Mouse (Mus musculus) inflammation-experienced regulatory T-cells, adult 6 months (primary cell): ENCODE measurements around the gene Dnase1l1. TPM values are rescaled to one million over a fixed set of nuclear protein-coding genes. Genes with fewer than 3 reads are reported as not detected.

Source experiments
- ATAC-seq: one replicate; pipeline ENCODE4 v1.8.0; 2017
- polyA plus RNA-seq, 3 experiments: library from polyadenylated mRNA; unstranded; fragments of 100-300 nt; shearing (Covaris generic); gene quantifications; one replicate each; pipeline ENCODE4 v1.2.1; 2017

Gene Dnase1l1
- 10 to 100 TPM; 17.0 to 35.0 (median 23.7) TPM for polyA plus RNA-seq

GRCm38 (mm10) chrX:74281732-74282394 lies at the start of gene Dnase1l1, which contains the start of gene Taz:
Dnase1l1 (minus strand) TSS chrX:74282337.
Taz (plus strand) TSS chrX:74281912.
- peak; percentile 64 for ATAC-seq

GRCm38 (mm10) chrX:74330166-74330930 lies 48.2 kb upstream of the Dnase1l1 start:
- ATAC-seq: no peak

DNA sequence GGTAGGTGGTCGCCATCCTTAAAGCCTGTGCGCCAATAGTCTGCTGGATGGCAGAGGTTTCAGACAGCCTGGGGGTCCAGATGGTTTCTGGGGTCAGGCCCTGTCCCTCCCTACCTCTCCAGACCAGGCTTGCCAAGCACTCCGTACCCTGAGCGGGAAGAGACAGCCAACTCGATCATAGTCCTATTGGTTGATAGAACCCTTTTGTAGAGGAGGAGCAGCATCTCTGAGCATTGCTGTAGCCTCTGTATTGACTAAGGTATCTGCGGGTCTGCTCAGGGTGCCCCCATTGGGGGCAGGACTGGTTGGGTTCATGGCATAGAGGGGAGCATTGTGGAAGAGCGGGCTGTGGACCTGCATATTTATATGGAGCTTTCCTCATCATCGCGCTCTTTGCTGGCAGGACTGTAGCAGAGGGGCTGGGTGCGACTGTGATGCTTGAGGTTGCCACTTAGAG lies 47.1 kb upstream of the Dnase1l1 start:
- no peak for ATAC-seq

GRCm38 (mm10) chrX:74328725-74329161 lies 46.6 kb upstream of the Dnase1l1 start, which contains the start of gene Plxna3:
Plxna3 (plus strand) TSS chrX:74329066.
- ATAC-seq: peak; percentile 73

- peak; percentile 99 for ATAC-seq
These were observed 30.7 kb upstream of the Dnase1l1 start, which contains the start of gene Fam50a for GRCm38 (mm10) chrX:74312540-74313464. Fam50a (plus strand) TSS chrX:74313033.

DNA sequence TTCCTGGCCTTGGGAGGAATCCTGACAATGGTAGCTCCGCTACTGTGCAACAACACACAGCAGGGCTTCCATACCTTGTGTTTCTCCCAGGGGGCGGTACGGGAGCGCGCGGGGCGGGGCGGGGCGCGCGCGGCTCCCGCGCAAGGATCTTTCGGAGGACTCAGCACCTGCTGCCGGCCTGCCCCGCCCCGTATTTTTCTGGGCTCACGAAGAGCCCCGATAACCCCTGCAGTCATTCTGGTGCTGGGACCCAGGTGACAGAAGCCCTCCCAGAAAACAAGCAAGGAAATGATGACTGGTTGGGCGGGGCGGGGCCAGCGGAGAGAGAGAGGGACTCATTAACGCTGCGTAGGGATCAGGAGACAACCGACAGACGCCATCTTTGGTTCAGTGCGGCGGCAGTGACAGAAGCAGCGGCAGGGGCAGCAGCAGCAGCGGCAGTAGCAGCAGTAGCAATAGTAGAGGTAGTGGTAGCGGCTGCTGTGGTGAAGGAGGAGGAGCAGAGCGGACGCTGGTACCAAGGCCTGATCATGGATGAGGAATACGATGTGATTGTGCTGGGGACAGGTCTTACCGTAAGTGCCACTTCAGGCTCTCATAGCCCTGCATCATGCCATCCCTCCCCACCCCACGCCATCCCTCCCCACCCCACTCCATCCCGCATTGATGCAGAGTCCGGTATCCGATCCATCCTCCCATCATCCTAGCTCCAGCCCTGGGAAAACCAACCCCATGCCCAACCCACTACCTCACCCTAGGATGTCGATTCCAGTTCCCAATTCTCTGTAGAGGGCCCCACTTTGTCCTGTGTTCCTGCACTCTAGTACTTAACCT lies 22.9 kb upstream of the Dnase1l1 start, which contains the start of gene Gdi1:
Gdi1 (plus strand) TSS at position 132 of the 834 bp plus-strand sequence.
- peak; percentile 84 for ATAC-seq

DNA sequence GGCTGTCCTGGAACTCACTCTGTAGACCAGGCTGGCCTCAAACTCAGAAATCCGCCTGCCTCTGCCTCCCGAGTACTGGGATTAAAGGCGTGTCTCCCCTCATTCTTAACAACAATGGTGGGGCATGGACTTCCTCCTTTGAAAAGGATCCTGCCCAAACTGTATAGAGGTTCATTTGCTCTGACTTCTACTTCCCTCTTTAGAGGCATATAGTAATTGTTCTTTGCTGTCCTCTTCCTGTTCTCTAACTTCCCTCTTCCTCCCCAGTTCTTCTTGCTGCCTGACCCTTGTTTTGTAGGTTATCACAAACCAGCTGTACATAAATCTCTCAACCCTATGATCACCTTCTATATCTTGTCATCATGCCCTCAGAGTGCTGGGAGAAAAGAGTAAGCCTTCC lies 17.6 kb upstream of the Dnase1l1 start:
- no peak for ATAC-seq

GRCm38 (mm10) chrX:74298348-74298747 lies 16.2 kb upstream of the Dnase1l1 start:
- ATAC-seq: no peak

DNA sequence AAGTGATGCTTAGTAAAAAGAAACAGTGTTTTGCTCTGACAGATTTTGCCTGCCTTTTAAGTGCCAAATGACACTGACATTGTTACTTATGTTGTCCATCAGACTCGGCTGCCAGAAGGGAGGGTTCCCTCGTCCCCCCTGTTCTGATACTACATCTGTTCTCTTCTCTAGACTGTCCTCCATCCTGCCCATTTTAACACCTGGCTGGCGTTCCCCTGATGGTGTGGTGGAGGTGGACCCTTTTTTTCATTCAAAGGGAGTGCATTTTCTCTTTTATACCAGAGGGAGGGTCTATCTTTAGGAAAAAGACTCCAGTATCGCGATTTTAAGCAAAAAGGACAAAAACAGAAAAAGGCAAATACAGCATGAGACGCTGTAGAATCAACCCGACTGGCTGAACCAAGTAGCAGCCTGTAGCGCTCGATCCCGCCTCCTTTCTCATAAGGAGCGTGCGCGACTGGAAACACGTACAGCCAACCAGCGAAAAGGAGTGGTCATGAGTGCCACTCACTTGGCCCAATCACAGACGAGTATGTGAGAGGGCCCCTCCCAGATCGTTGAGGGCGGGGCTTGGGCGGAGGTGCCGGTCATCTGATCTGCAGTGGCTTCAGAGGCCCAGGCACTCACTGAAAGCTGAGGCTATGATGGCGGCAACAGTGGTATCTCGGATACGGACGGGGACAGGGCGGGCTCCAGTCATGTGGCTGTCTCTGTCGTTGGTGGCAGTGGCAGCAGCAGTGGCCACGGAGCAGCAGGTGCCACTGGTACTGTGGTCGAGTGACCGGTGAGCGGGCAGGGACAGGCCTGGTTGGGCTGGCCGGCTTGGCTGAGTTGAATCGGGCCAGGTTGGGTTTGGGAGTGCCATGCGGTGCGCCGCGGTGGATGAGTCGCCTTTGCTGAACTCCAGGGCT lies 14.7 kb upstream of the Dnase1l1 start, which contains the start of gene Atp6ap1:
Atp6ap1 (plus strand) TSS at position 560 of the 911 bp plus-strand sequence.
- ATAC-seq: peak; percentile 100

- ATAC-seq: no peak
These were observed 11.3 kb upstream of the Dnase1l1 start for GRCm38 (mm10) chrX:74293431-74293830.

GRCm38 (mm10) chrX:74283092-74283437 lies 928 bp upstream of the Dnase1l1 start:
- peak; percentile 6 for ATAC-seq

- peak; percentile 78 for ATAC-seq
These were observed 406 bp upstream of the Dnase1l1 start for GRCm38 (mm10) chrX:74282395-74283091.

GRCm38 (mm10) chrX:74281041-74281731 lies 951 bp downstream of the Dnase1l1 start:
- no peak for ATAC-seq

GRCm38 (mm10) chrX:74277916-74278315 lies 4.2 kb downstream of the Dnase1l1 start:
- no peak for ATAC-seq

DNA sequence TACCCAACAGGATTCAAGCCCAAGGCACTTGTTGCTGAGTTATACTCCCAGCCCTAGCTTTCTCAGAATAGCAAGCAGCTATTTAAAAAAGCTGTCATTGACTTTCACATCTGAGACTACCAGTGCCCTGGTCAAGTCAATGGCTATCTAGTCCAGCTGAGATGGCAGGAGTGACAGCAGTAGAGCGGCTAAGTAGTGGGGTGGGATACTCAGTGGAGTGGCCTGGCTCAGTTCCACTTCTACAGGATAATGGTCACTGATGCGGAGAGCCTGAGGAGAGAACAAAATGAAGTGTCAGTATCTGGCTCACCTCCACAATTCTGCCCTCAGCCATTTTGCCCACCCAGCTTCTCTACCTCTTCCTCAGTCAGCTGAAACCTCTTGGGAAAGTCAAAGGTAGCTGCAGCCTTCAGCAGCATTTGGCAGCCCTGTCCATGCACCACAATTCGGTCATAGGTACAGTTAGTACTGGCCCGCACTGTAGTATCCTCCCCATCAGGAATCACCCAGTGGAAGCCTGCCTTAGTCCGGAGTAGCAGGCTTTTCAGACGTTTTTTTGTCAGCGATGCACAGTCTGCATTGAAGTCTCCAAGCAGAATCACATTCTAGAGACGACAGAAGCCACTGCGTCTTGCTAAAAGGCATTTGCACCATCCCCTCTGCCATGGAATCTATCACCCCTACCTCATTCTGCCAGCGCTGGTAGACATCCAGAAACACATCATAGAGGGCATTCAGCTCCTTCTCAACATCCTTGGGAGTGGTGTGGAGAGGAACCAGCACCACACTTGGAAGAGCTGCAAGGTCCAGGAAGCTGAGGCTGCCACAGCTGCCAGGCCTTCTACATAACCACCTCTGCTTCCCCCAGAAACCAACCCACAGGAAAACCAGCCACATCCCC lies 8.5 kb downstream of the Dnase1l1 start:
- ATAC-seq: no peak

DNA sequence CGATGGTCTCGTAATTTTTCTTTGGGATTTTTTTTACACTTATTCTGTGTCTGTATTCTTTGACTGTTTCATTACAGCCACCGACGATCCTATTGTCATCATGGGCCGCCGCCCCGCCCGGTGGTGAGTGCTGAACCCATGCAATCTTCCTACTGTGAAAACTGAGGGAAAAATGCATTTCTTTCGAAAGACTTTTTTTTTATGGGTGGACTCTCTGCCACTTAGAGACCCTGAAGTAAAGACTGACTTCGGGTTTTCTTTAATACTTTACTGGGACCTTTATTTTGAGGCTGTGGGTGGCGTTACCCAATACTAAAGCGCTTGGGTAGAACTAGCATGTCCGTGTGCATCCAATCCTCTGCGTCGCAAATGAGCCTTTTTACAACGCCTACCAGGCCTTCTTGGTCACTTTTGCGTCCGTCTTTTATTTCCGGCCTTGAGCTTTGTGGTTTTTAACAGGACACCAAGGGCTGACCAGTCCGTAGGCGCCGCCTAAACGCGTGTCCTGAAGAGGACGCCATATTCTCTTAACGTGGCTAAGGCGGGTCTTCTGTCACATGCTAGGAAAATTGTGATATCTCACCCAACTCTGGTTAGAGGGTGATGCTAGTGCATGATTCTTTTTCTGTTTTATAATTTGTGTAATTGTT lies 11.1 kb downstream of the Dnase1l1 start:
- ATAC-seq: no peak
